Mouse (Mus musculus) central nervous system, embryonic 18 days (tissue): Measurements from ENCODE around the gene Olfr1234. TPM values are rescaled to one million over a fixed set of nuclear protein-coding genes. Genes with fewer than 3 reads are reported as not detected.

Experiments
- polyA plus RNA-seq: library from polyadenylated mRNA; depleted of rRNA; stranded (reverse); fragments of >200 nt; gene quantifications from 2 replicates; pipeline ENCODE4 v1.2.3, GENCODE M21; 2012; rRNA removed

The Olfr1234 gene
- not detected in 2 replicates for polyA plus RNA-seq

GRCm38 (mm10) chr2:89364765-89365164, at the start of gene Olfr1234:
Olfr1234 (minus strand) TSS chr2:89364865.

GRCm38 (mm10) chr2:89409576-89409975, 44.9 kb upstream of the Olfr1234 start, which contains the start of gene Olfr1238:
Olfr1238 (minus strand) TSS chr2:89409676.

GRCm38 (mm10) chr2:89342298-89342697, 22.4 kb downstream of the Olfr1234 start, which contains the start of gene Olfr1233:
Olfr1233 (minus strand) TSS chr2:89342398.

GRCm38 (mm10) chr2:89329575-89329974, 35.1 kb downstream of the Olfr1234 start, which contains the start of gene Olfr1232:
Olfr1232 (minus strand) TSS chr2:89329675.

Other genes starting within 250 kb of the Olfr1234 start
- gene Olfr1221, start 247.6 kb downstream of the Olfr1234 start, polyA plus RNA-seq = not detected in 2 replicates
- not detected in 2 replicates for gene Olfr1222, start 231.8 kb downstream of the Olfr1234 start, polyA plus RNA-seq
- not detected in 2 replicates for gene Olfr1223, start 213.3 kb downstream of the Olfr1234 start, polyA plus RNA-seq
- gene Olfr1224-ps1, start 200.8 kb downstream of the Olfr1234 start, polyA plus RNA-seq = not detected in 2 replicates
- not detected in 2 replicates for gene Olfr1225, start 190.2 kb downstream of the Olfr1234 start, polyA plus RNA-seq
- gene Olfr1226, start 164.8 kb downstream of the Olfr1234 start, polyA plus RNA-seq = not detected in 2 replicates
- gene Olfr1228, start 110.8 kb downstream of the Olfr1234 start, polyA plus RNA-seq = not detected in 2 replicates
- not detected in 2 replicates for gene Olfr1229, start 76.9 kb downstream of the Olfr1234 start, polyA plus RNA-seq
- gene Olfr1230, start 67.6 kb downstream of the Olfr1234 start, polyA plus RNA-seq = not detected in 2 replicates
- not detected in 2 replicates for gene Olfr1231, start 57.8 kb downstream of the Olfr1234 start, polyA plus RNA-seq
- gene Olfr1232, start 35.2 kb downstream of the Olfr1234 start, polyA plus RNA-seq = not detected in 2 replicates
- not detected in 2 replicates for gene Olfr1233, start 22.5 kb downstream of the Olfr1234 start, polyA plus RNA-seq
- gene Olfr1238, start 44.8 kb upstream of the Olfr1234 start, polyA plus RNA-seq = not detected in 2 replicates
- gene Olfr1239, start 55.5 kb upstream of the Olfr1234 start, polyA plus RNA-seq = not detected in 2 replicates
- gene Olfr1240, start 78.1 kb upstream of the Olfr1234 start, polyA plus RNA-seq = not detected in 2 replicates
- gene Olfr1241, start 122.3 kb upstream of the Olfr1234 start, polyA plus RNA-seq = not detected in 2 replicates
- not detected in 2 replicates for gene Olfr1242, start 133.5 kb upstream of the Olfr1234 start, polyA plus RNA-seq
- gene Olfr1243, start 166.6 kb upstream of the Olfr1234 start, polyA plus RNA-seq = not detected in 2 replicates
- not detected in 2 replicates for gene Olfr1245, start 213.6 kb upstream of the Olfr1234 start, polyA plus RNA-seq
- not detected in 2 replicates for gene Olfr1246, start 228.3 kb upstream of the Olfr1234 start, polyA plus RNA-seq
- gene Olfr1247, start 249.3 kb upstream of the Olfr1234 start, polyA plus RNA-seq = not detected in 2 replicates